Mouse (Mus musculus) heart, embryonic 11.5 days (tissue): ENCODE measurements around the gene Cnnm4. TPM values are rescaled to one million over a fixed set of nuclear protein-coding genes. Genes with fewer than 3 reads are reported as not detected.
"Not testable (repeated sequence)": the region's sequence is repeated elsewhere in the genome, so short reads cannot be mapped to it uniquely, and the experiment has no call there.

Experiments used
- ATAC-seq: fragments of 200-750 bp; cut with Nextera tagmentation; replicated peaks from 2 replicates; pipeline ENCODE4 v1.8.0; 2017; ENCODE audit warnings: moderate library complexity; ENCODE audit not compliant: insufficient number of reproducible peaks, low FRiP score, low TSS enrichment
- H3K27ac ChIP-seq: fragments of 300-500 bp; sonication (generic); 2 replicates; pipeline ENCODE4 v1.5.1; 2014; ENCODE audit warnings: mild to moderate bottlenecking, low read depth, low read length
- H3K27me3 ChIP-seq: fragments of 300-500 bp; sonication (generic); 2 replicates; pipeline ENCODE4 v1.6.1; 2014; ENCODE audit warnings: mild to moderate bottlenecking, low read length, mixed read lengths; ENCODE audit not compliant: control insufficient read depth, insufficient read depth
- H3K36me3 ChIP-seq: fragments of 300-500 bp; sonication (generic); 2 replicates; pipeline ENCODE4 v1.6.1; 2014; ENCODE audit warnings: mild to moderate bottlenecking, low read length, moderate library complexity, mixed read lengths; ENCODE audit not compliant: control insufficient read depth, insufficient read depth
- H3K4me1 ChIP-seq: fragments of 300-500 bp; sonication (generic); 2 replicates; pipeline ENCODE4 v1.6.1; 2014; ENCODE audit warnings: low read length; ENCODE audit not compliant: control insufficient read depth, insufficient read depth
- H3K4me2 ChIP-seq: fragments of 300-500 bp; sonication (generic); 2 replicates; pipeline ENCODE4 v1.6.1; 2014; ENCODE audit warnings: mild to moderate bottlenecking, moderate library complexity
- H3K4me3 ChIP-seq: fragments of 300-500 bp; sonication (generic); 2 replicates; pipeline ENCODE4 v1.5.1; 2014; ENCODE audit warnings: low read depth, low read length
- H3K9ac ChIP-seq: fragments of 300-500 bp; sonication (generic); 2 replicates; pipeline ENCODE4 v1.6.1; 2014; ENCODE audit warnings: mild to moderate bottlenecking, low read depth, low read length, moderate library complexity
- H3K9me3 ChIP-seq: fragments of 300-500 bp; sonication (generic); replicated peaks from 2 replicates; pipeline ENCODE4 v1.6.1; 2016; ENCODE audit warnings: low read length; ENCODE audit not compliant: control insufficient read depth
- WGBS: fragments of 180-500 bp; shearing (Covaris S2); extraction: QIAGEN DNeasy Blood & Tissue Kit; methylation state at CpG from one replicate; pipeline ENCODE4 v1.1.7; 2014; ENCODE audit not compliant: insufficient replicate concordance; 5-methylcytosine and 5-hydroxymethylcytosine counted together
- polyA plus RNA-seq: library from polyadenylated mRNA; unstranded; fragments of >200 nt; fragmentation: Nextera tagmentation; extraction: Ambion mirVana; gene quantifications from 2 replicates; pipeline ENCODE4 v1.2.1, GENCODE M21; 2014

Gene Cnnm4
- polyA plus RNA-seq, 1 experiment from 2014 or later: 6.9 TPM

DNA sequence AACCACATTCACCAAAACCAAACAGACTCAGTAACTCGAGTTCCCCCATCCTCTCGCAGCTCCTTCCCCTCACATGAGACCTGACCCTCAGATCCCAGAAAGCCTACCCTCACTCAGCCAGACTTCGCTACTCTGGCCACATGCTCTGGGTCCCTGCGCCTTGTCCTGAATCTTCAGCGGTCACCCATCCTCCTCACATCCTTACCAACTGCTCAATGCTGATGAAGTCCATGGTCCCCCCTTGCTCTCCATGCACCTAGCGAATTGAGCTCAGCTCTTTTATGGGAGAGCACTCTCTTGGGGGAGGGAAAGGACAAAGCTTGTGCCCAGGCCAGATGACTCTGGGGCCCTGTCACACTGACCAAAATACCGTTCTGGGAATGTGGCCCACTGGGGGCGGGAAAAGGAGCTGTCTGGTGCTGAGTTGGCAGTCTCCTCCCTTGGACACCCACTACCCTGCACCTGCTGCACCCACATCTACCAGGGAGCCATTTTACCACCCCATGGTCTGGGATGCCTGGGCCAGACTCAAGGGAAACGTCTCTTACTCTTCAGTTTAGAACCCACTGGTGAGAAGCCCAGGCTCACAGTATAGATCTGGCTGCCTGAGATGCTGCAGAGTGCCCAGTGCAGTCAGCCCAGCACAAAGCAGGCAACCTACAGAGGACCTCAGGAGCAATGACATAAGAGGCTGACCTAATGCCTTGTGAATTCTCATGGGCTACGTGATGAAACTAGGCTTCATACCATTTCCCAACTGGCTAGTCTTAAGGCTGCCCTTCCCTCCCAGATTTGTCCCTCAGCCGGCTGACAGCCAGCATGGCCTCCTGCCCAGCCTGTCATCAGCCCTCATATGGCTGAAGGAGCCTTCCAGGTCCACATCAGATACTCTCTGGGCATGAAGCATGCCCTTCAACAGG, 64.3 kb downstream of the Cnnm4 start:
- Histone ChIP-seq H3K9me3 (no peaks in the 10 kb centered on the region), H3K27me3 (no peaks in the 10 kb centered on the region), H3K36me3 (peaks cover 3% of the 10 kb centered on the region), H3K4me1 (peaks cover 32% of the 10 kb centered on the region), H3K27ac (peak overlapping the region; percentile 48), H3K9ac (no peak overlapping the region), H3K4me3 (no peak overlapping the region), H3K4me2 (no peak overlapping the region)
- WGBS: 73% methylated on average over 11 of the region's 11 CpGs
- ATAC-seq: no peak

DNA sequence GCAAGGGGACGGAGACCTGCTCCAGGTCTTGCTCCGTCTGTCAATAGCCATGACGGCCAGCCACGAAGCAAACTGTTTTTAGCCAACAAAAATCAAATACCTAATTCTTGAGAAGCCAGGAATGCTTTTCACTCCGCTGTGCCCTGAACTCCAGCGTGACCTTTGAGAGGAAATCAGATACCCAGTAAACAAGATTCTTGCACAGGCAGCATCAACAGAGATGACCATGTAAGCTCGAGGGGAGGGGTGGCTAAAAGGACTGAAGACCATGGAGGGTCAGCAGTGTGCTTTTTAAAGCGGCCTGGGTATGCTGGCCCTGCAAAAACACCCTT, 64.9 kb downstream of the Cnnm4 start:
- Histone ChIP-seq H3K9me3 (no peaks in the 10 kb centered on the region), H3K4me2 (no peak overlapping the region), H3K36me3 (peaks cover 6% of the 10 kb centered on the region), H3K27me3 (no peaks in the 10 kb centered on the region), H3K27ac (peak overlapping the region; percentile 48), H3K4me1 (peaks cover 32% of the 10 kb centered on the region), H3K4me3 (no peak overlapping the region), H3K9ac (no peak overlapping the region)
- no peak for ATAC-seq
- 38% methylated on average over 8 of the region's 8 CpGs for WGBS

DNA sequence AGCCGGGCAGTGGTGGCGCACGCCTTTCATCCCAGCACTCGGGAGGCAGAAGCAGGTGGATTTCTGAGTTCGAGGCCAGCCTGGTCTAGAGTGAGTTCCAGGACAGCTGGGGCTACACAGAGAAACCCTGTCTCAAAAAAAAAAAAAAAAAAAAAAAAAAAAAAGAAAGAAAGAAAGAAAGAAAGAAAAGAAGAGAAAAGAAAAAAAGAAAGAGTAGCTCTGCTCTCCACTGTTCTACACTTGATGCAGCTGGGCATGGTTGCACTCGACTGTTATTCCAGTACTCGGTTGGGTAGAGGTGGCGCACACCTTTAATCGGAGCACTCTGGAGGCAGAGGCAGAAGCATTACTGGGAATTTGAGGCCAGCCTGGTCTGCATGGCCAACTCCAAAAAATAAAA, 65.4 kb downstream of the Cnnm4 start, which contains the start of gene Ankrd23:
Ankrd23 (minus strand) TSS at position 101 of the 400 bp plus-strand sequence.
- not testable (repeated sequence) for H3K27me3 ChIP-seq, H3K9ac ChIP-seq

DNA sequence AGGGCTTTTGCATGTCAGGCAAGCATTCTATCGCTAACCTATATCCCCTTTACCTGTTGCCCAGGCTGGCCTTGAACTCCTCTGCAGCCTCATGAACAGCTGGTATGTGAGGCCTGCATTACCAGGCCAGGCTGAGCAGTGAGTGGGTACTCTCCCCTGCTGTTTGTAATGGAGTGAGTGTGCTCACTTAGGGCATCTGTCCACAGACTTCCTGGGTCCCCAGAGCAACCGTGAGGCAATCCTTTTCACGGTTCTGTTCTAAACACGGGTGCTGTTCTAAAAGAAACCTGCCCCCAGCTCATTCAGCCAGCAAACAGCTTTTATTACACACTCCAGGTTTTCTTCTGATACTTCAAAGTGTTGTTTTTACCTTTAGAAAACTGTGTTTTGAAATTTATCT, 67.3 kb downstream of the Cnnm4 start:
- Histone ChIP-seq H3K27ac (peak overlapping the region; percentile 71), H3K36me3 (peaks cover 12% of the 10 kb centered on the region), H3K9ac (no peak overlapping the region), H3K4me1 (peaks cover 33% of the 10 kb centered on the region), H3K27me3 (no peaks in the 10 kb centered on the region), H3K4me2 (no peak overlapping the region), H3K4me3 (no peak overlapping the region), H3K9me3 (no peaks in the 10 kb centered on the region)
- WGBS: 78% methylated on average over 4 of the region's 4 CpGs
- ATAC-seq: no peak

More for the DNA sequence above, 65.4 kb downstream of the Cnnm4 start, which contains the start of gene Ankrd23:
- Histone ChIP-seq H3K4me1 (peaks cover 30% of the 10 kb centered on the region), H3K27ac (peak within 1 kb of the TSS; percentile 48), H3K36me3 (peaks cover 11% of the 10 kb centered on the region)
- H3K9me3 ChIP-seq, ATAC-seq, H3K4me2 ChIP-seq, H3K4me3 ChIP-seq: not testable (repeated sequence)
- 78% methylated on average over 9 of the region's 9 CpGs for WGBS

DNA sequence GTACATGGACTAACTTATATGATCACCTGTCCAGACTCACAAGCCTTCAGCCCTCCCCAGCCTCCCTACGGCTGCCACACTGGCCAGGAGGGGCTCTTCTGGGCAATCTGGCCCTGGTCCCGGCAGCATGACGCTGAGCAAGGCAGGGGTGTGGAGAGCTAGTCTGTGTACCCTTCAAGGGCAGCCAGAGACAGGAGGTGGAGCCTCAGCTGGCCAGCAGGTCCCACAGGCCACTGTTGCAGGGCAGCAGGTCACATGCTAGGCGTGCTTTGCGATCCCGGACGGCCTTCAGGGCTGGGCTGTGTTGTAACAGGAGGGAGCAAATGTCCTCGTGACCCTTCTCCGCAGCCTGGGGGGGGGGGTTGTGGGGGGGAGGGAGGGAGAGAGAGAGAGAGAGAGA, 67.8 kb downstream of the Cnnm4 start, which contains the start of gene Gm42417:
Gm42417 (minus strand) TSS at position 244 of the 400 bp plus-strand sequence.
- Histone ChIP-seq H3K9me3 (no peaks in the 10 kb centered on the region), H3K27me3 (no peaks in the 10 kb centered on the region), H3K27ac (peak within 1 kb of the TSS; percentile 71), H3K4me2 (no peak within 1 kb of the TSS), H3K9ac (peak within 1 kb of the TSS; percentile 22; the same call in 1 of the 2 replicates), H3K36me3 (peaks cover 12% of the 10 kb centered on the region), H3K4me1 (peaks cover 29% of the 10 kb centered on the region), H3K4me3 (no peak within 1 kb of the TSS)
- 40% methylated on average over 9 of the region's 9 CpGs for WGBS
- peak; percentile 69 for ATAC-seq

DNA sequence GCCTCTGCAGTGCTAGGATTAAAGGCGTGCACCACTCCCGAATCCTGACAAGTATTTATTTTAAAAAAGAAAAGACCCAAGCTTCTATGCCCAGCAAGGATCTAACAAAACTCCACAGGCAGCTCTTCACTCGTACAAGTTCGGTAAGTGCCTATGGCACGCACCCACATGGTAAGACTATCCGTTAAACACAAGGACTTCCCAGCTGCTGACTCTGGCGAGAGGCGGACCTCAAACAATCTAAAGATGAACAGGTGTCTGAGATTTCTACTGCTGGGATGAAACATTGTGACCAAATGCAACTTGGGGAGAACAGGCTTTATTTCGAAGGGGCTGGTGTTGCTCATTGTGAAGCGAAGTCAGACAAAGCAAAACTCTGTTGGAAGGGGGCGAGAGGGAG, 68.7 kb downstream of the Cnnm4 start:
- Histone ChIP-seq H3K27me3 (no peaks in the 10 kb centered on the region), H3K9ac (no peak overlapping the region), H3K4me2 (no peak overlapping the region), H3K4me3 (no peak overlapping the region), H3K9me3 (no peaks in the 10 kb centered on the region), H3K27ac (no peak overlapping the region), H3K36me3 (peaks cover 12% of the 10 kb centered on the region), H3K4me1 (peaks cover 25% of the 10 kb centered on the region)
- whole genome bisulfite sequencing: 91% methylated on average over 11 of the region's 11 CpGs
- no peak for ATAC-seq

DNA sequence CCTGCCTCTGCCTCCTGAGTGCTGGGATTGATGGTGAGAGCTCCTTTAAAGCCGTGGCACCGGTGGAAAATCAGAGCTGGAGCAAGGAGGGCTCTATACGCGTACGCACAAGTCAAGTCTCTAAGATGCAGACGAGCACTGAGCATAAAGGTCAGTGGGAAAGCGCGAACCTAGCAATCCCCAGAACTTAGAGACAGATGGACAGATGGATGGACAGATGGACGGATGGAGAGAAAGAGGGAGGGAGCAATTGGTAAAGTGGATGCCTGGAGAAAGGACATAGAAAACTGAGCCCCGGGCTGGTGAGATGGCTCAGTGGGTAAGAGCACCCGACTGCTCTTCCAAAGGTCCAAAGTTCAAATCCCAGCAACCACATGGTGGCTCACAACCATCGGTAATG, 69.4 kb downstream of the Cnnm4 start:
- Histone ChIP-seq H3K27ac (no peak overlapping the region), H3K4me3 (no peak overlapping the region), H3K9me3 (no peaks in the 10 kb centered on the region), H3K9ac (no peak overlapping the region), H3K27me3 (no peaks in the 10 kb centered on the region), H3K4me2 (no peak overlapping the region), H3K36me3 (peaks cover 12% of the 10 kb centered on the region), H3K4me1 (peaks cover 20% of the 10 kb centered on the region)
- no peak for ATAC-seq
- 90% methylated on average over 12 of the region's 12 CpGs for WGBS

DNA sequence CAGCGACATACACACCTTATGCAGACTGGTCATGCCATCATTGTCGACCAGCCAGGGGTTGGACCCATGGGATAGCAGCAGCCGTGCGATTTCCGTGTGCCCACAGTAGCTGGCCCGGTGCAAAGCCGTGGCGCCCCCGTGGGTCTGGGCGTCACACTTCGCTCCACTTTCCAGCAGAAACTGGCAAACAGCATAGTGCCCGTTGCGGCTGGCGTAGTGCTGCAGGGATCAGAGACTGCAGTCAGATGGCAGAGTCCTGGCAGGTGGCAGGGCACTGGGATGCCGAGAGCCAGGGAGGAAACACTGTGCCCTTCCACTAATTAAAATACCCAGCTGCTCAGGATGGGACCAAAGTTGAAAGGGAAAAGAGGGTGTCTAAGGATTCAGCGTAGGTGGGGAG, 70.4 kb downstream of the Cnnm4 start:
- WGBS: 88% methylated on average over 16 of the region's 16 CpGs
- H3K9me3 ChIP-seq: no peaks in the 10 kb centered on the region
- no peak overlapping the region for H3K9ac ChIP-seq
- peaks cover 18% of the 10 kb centered on the region for H3K4me1 ChIP-seq
- no peaks in the 10 kb centered on the region for H3K27me3 ChIP-seq
- H3K27ac ChIP-seq: no peak overlapping the region
- H3K4me2 ChIP-seq: no peak overlapping the region
- ATAC-seq: no peak
- peaks cover 12% of the 10 kb centered on the region for H3K36me3 ChIP-seq
- no peak overlapping the region for H3K4me3 ChIP-seq
